Mouse (Mus musculus): Measurements from ENCODE around the gene Sf3a1.
A peak's percentile ranks its signal among the peaks of the same experiment; 100 is the strongest.
"Not testable (repeated sequence)": the region's sequence is repeated elsewhere in the genome, so short reads cannot be mapped to it uniquely, and the experiment has no call there.

Gene Sf3a1

DNA sequence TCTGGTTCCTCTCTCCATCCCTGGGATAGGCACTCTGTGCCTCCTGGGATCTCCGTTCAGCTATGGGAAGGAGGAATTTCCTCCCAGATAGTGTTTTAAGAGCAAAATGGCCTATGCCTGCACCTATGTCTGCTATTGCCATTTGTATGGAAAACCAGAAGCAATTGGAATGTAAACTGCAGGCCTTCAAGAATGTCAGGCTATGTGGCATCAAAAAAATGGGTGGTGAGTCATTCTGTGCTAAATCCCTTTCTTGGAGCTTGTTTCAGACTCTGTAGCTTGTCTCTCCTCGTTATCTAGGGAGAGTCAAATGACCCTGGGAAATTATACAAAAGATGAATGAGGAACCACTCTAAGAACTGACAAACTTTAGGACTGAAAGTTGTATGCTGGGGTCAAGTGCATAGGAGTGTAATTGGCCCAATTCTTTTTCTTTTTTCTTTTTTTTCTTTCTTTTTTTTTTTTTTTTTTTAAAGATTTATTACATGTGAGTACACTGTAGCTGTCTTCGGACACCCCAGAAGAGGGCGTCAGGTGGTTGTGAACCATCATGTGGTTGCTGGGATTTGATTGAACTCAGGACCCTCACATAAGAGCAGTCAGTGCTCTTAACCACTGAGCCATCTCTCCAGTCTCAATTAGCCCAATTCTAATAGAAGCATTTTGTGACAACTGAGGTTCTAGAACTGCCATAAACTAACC, 24.3 kb downstream of the Sf3a1 start:
- DNase-seq (ENCODE audit: low read depth, low spot score), result no peak

DNA sequence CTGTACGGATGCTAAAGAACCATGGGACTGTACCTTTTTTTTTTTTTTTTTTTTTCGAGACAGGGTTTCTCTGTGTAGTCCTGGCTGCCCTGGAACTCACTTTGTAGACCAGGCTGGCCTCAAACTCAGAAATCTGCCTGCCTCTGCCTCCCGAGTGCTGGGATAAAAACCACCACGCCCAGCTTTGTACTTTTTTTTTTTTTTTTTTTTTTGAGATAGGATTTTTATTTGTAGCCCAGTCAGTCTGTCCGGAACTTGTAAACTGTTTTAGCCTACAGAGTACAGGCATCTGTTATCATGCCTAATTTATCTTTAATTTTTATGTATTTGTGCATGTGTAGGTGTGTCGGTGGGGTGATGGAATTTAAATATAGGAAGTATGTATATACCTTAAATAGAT, 25.3 kb downstream of the Sf3a1 start:
- not testable (repeated sequence) for DNase-seq (ENCODE audit: low read depth, low spot score)

DNA sequence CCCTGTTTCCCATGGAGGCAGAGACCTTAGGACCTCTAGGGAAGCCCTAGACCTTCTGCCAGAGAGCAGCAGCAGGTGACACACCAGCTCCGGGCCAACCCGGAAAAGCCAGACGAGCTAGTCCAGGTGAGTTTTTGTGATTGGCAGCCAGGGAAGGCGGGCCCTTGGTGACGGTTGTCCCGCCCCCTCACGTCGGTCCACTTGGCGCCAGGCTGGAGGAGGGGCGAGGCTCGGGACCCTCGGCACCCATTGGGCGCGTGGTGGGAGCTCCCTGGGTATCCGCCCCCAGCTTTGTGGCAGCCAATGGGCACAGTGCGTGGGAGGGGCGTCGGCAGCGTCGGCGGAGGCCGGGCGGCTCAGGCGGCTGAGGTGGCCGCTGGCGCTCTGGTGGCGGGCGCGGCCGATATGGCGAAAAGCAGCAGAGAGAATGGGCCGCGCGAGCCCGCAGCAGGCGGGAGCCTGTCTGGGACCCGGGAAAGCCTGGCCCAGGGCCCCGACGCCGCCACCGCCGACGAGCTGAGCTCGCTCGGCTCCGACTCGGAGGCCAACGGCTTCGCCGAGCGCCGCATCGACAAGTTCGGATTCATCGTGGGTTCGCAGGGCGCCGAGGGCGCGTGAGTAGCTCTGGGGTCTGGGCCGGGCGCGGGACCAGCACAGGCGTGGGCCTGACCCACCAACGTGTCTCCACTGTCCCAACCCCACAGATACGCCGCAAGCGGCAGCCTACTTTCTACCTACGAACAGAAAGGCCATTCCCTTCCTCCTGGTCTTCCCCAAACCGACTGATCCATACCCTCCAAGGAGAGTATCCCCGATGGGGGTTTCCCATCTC, 26.6 kb downstream of the Sf3a1 start, which contains the start of gene Tbc1d10a:
TSS of gene Tbc1d10a (plus strand) at position 304 of the 832 bp plus-strand sequence.
- DNase-seq (ENCODE audit: low read depth, low spot score), result peak; percentile 97

DNA sequence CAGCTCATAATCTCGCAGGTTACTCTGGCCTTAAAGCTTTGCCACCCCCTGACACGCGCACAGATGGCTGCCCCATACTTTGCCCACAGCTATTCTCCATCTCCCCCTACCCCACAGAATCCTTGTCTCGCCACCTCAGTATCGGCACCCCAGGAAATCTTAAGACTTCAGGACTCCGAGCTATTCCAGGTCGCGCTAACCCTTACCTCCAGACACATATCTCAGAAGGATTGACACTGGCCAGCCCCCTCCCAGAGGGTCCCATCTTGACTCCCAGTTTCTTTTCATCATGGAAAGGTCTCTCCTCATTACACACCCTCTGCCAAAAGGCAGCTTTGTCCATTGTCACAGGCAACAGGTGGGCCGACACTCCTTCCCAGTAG, 27.2 kb downstream of the Sf3a1 start:
- no peak for DNase-seq (ENCODE audit: low read depth, low spot score)

DNA sequence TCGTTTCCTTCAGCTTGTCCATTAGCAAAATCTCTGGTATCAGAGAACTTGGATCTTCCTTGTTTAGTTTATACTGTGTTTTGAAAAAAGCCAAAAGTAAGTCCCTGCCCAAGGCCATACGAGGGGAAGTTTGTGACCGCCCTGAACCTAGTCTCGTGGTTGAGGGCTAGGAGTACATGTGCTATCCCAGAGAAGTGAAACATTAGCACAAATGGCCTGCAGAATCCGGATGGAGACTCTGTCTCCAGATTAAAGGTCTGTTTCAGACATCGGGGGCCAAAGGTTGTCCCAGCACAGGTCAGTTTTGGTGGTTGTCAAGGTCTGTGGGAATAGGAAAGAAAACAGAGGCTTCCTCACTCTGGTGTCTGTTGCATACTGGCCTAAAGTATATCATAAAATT, 29.0 kb downstream of the Sf3a1 start:
- DNase-seq (ENCODE audit: low read depth, low spot score), result no peak

DNA sequence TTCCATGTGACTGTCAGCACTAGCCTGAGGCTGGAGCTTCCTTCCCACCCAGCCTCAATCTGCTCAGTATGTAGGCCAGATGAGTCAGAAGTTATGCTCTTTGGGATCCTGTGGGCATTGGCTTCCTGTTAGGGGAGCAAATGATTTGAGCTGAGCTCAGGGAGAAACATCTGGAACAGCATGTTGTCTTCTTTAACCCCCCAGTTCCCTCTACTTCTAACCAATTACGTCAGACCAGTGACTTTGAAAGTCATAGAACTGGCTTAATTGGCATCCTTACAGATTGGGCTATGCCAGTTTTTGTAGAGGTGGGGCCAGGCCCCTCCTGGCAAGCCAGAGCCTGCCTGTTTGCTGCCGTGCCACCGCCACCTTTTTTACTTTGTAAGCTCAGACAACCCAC, 30.5 kb downstream of the Sf3a1 start:
- no peak for DNase-seq (ENCODE audit: low read depth, low spot score)

DNA sequence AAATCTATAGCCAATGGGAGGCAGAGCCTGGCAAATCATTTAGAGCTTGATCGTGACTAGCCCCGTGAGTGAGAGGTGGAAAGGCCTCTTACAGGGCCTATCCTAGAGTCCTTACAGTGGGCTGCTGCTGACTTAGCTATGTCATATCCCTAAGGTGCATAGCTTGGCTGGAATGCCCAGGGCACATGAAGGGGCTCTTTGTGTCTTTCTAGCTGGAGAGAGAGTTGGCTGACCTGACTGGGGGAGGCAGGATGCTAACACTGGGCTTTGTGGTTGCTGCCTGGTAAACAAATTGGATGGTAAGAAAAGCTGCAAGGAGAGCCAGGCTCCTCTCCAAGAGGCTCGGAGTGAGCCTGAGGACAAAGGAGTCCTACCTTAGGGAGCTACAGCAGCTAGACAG, 32.6 kb downstream of the Sf3a1 start:
- DNase-seq (ENCODE audit: low read depth, low spot score), result no peak

DNA sequence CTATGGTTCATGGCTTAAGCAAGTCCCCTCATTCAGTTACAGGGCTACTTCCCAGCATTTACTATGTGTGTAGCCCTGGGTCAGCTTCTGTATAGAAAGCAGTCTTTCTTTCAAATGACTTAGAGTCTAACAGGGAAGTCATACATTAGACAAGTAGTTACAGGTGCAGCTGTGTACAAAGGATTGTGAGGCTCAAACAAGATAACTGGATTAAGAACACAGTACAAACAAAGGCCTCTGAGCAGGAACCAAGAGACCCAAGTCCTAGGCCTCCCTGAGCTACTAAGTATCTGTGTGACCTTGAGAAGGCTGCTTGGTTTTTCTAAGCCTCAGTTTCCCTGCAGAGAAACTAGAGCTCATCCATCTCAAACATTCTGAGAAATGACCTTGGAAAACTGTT, 33.3 kb downstream of the Sf3a1 start:
- DNase-seq (ENCODE audit: low read depth, low spot score), result no peak

DNA sequence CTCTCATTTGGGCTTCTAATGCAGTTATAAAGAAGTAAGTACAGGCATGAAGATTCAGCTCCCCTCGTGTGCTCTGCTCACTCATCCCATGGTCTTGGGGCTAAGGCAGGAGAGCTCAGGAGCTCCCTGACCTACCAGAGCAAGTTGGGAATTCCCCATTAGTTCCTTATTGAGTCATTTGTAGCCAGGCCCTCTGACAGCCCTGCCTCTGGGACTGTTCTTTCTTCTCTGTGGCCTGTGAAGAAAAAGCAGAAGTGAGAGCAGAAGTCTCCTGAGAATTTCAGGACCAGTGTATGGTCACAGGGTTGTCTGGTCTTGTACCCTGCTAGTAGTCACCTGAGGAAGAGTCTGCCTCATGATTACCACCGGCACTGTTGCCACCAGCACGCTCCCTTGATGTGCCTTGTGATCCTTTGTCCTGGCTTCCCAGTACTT, 35.5 kb downstream of the Sf3a1 start:
- DNase-seq (ENCODE audit: low read depth, low spot score), result no peak

DNA sequence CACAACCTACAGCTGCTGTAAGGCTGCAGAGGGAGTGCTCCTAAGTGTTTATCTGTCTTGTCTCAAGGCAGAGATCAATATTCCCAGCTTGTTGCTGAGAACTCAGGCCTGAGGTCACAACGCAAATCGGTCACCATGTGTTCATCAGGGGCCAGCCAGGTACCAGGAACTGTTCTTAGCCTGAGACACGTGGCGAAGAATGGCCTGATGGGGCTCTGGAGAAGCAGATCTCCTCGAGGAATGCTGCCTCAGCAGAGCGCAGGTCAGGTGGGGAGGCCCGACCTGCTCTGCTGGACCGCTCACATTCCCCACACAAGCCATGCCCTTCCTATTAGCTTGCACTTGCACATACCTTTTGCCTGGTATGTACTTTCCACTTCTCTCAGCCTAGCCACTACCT, 36.5 kb downstream of the Sf3a1 start:
- no peak for DNase-seq (ENCODE audit: low read depth, low spot score)

DNA sequence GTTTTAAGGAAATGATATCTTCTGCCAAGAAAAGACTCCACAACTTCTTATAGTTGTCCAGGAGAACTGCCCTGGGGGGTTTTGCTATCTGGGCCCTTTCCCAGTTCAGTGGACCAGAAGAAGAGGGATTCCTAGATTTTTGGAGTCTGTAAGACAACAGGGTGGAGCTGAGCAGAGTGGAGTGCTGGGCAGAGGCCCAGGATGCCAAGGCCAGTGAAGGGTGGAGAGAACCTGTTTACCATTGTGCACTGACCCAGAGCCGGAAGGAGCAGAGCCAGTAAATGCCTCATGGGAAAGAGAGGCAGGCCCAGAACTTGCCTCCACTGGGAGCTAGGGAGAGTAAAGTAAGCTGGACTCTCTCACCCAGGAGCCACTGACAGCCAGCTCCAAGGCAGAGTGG, 37.5 kb downstream of the Sf3a1 start:
- DNase-seq (ENCODE audit: low read depth, low spot score), result no peak

DNA sequence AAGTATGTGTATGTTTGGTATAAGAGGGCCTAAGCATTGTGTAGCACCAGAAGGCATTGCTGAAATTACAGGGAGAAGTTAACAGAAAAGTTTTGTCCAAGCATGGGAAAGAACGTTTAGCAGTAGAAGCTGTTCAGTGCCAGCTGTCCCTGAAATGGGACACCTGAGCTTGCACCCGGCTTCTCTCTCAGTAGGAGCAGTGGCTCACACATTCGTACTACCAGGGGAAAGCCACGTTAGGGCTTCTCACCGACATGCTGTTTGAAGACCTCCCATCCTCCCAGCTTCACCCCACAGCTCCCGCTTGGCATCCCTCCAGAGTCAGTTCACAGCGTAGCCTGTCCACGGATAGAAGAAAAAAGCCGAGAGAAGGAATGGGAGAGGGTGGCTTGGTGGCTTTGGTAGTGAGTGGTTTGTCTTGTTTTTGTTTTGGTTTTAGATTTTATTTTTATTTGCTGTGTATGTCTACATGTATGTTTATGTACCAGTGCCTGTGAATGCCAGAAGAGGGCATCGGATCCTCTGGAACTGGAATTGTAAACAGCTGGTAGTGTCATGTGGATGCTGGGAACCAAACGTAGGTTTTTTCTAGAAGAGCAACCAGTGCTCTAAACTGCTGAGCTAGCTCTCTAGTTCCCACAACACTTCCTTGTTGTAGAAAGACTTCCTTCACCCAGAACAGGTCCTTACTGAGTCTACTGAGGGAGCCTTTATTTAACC, 42.0 kb downstream of the Sf3a1 start:
- DNase-seq (ENCODE audit: low read depth, low spot score), result no peak

DNA sequence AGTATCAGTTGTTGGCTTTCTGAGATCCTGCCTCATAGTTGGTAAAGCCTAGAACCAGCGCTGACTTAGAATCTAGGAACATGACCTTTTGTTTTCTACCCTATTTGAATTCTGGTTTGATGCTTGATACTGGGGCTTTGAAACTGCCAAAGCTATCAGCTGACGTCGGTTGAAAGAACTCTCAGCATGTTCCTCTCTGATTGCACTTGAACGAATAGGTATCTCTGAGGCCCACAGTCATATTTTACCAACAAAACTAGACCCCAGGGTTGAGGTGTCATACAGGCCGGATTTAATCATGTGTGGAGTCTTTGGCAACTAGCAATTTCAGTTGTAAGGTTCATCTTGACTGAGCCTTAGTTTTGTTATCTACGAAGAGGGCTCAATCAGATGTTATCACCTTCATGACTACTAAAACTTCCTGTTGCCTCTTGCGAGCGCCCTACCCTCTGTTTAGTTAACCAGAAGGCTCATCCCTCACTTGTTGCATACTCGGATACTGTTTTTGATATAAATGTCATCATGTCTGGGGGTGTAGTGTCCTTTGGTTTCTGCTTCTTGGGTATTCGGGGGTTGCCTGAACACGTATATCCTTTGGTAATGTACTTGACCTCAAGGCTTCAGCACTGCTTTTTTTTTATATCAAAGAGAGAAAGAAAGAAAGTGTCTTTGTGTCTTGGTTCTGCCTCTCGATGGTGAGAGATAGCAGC, 43.0 kb downstream of the Sf3a1 start:
- DNase-seq (ENCODE audit: low read depth, low spot score), result no peak

DNA sequence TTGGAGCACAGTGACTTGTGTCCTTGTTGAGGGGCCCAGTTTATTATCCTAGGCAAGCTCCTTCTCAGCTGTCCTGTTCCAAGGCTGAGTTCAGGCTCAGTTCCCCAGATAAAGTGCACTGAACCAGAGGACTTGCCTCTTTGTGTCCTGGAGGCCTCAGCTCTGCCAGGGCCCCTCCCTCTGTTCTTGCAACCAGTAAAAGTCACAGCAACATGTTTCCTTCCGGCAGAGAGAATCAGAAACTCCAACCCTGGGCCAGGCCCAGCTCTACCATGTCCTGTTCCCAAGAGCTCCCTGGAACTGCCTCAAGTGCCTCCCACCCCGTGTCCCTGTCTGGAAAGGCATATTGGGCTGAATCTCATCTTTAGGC, 43.5 kb downstream of the Sf3a1 start:
- no peak for DNase-seq (ENCODE audit: low read depth, low spot score)

DNA sequence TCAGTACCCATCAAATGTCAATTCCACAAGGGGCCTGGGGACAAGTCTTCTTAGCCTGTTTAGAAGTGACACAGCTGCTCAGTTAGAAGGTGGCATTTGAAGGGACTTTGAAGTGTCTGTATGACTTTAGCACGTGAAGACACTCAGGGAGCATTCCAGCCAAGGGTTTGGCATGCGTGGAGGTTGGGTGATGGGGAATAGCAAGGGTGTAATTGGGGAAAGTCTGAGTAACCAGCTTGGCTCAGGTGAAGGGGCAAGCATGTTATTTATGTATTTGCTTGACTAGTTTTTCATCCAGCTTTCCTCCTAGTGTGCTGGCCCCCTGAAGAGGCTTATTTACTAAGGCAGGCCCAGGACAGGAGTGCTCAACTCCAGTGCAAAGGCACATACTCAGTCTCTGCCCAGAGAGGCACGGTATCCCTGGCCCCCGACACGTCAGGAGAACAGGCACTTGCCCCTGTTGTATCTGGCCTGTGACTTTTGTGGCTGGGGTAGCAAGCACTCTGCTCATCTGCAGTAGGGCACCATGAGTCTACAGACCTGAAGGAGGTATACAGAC, 45.0 kb downstream of the Sf3a1 start:
- DNase-seq (ENCODE audit: low read depth, low spot score), result no peak

DNA sequence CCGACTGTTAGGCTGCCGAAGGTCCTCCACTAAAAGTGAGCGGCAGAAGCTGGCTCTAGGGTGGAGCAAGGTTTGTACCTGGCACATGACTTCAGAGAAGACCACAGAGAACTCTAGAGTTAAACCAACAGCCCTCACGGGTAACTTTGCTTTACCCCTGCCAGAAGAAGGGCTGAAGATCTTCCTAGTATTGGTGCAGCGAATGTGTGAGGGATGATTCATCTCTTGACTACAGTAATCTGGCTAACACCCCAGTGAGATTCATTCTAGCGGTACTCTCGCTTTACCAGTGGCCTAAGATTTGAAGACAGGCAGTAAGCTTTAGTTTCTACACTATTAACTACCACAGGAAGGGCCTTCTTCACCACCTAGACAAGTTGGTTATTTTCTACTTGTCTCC, 45.8 kb downstream of the Sf3a1 start:
- no peak for DNase-seq (ENCODE audit: low read depth, low spot score)

DNA sequence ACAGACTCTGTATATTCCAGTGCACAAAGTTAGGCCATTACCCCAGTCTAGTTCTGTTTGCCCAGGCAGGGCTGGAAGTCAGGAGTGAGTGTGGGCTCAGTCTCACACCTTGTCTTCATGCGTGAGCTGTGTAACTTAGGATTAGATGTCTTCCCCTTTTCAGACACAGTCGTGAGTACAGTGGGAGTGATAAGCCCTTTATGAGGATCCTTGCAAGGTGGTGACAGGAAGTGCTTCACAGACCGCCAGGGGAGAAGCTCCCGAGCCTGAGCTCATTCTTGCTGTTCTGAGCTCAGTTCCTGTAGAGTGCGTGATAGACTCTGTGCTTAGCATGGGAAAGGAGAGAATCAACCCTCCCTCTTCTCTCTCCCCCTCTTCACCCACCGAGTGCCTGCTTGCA, 46.4 kb downstream of the Sf3a1 start:
- DNase-seq (ENCODE audit: low read depth, low spot score), result no peak

DNA sequence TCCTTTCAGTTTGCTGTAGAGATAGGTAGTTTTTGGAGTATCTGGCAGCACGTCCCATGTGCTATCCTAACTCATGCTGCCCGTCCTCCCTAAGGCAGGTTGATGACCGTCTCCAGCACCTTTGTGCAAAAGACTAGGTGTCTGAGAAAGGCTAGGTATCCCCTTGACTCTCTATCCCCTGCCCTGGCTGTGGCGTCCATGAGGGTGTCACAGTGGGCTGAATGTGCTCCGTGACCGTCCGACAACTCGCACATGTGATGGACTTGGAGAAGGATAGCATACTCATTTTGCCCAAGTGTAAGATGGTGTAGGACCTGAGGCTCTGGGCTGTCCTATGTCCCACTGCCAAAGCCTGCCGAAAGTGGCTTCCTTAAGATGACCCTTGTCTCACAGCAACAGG, 47.5 kb downstream of the Sf3a1 start:
- no peak for DNase-seq (ENCODE audit: low read depth, low spot score)

DNA sequence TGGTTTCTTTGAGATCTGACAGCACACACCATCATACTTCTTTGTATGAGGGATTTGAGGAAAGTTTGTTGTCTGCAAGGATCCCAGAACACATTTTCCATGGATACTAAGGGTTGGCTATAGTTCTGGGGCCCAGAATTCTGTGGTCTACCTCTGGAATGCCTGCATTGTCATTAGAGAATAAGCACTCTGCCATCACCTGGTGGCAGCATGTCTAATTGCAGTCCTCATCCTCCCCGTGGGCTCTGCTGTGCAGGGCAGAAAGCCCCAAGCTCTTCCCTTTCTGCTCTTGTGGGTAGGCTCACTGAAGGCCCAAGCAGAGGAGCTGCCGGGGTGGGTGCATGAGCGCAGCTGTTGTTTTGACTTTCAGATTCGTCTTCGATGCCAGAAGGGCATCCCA, 49.4 kb downstream of the Sf3a1 start:
- no peak for DNase-seq (ENCODE audit: low read depth, low spot score)

DNA sequence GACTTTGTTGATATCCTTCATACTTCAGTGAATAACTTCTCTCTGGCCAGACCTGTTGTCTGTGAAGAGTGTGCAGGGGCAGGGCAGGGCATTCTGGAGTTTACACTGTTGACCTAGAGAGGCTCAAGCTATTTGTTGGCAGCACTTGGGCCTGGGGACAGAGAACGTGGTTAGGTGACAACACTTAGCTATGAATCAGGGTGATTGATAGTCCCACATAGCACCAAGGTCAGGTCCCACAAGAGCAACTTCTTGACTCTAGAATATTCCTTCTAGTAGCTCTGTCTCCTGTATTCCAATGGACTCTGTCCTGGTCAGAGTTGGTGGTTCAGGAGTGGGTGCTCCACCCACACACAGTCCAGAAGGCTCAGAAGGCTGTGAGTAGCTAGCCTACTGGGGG, 50.6 kb downstream of the Sf3a1 start:
- DNase-seq (ENCODE audit: low read depth, low spot score), result no peak

DNA sequence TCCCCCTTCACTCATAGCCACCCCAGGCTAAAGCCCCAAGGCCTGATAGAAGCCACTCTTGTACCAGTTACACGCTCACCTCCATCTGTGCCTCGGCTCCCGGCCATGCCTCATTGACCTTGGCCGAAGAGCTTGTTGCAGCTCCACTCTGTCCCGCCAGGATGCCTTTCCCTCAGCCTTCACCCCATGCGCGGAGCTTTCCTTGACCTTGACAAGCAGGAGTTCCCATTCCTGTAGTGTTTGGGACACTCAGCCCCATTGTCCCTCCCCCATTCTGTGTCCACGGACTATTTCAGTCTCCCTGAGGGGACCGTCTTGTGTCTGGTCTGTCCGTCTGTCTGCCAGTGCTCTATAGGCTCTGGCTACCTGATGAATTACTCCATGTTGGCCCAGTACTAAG, 53.0 kb downstream of the Sf3a1 start:
- DNase-seq (ENCODE audit: low read depth, low spot score), result no peak

DNA sequence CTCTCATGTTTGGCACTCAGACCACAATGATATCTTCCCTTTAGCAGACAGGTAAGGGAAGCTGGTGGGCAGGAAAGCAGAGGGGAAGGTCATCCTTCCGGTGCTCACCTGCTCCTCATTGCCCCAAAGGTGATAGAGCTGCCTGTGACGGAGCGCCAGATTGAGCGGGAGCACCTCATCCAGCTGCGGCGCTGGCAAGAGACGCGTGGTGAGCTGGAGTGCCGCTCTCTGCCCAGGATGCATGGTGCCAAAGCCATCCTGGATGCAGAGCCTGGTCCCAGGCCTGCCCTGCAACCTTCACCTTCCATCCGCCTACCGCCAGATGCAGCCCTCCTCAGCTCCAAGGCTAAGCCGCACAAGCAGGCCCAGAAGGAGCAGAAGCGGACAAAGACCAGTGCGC, 54.4 kb downstream of the Sf3a1 start:
- DNase-seq (ENCODE audit: low read depth, low spot score), result no peak
